Mouse (Mus musculus) kidney, adult 2 months (tissue): ENCODE results near the gene Rnft2.

ENCODE experiments used
- CTCF ChIP-seq: fragments of 200-500 bp; conservative IDR thresholded peaks from 2 replicates; pipeline ENCODE4 v1.5.1; 2011; ENCODE audit warnings: low read depth, mild to moderate bottlenecking, control low read depth, low read length, moderate library complexity, mixed read lengths; ENCODE audit not compliant: insufficient read depth, insufficient read length
- POLR2A ChIP-seq: fragments of 200-500 bp; IDR thresholded peaks from one replicate; pipeline ENCODE4 v1.6.1; 2011; ENCODE audit warnings: low read depth, low read length, control low read depth

DNA sequence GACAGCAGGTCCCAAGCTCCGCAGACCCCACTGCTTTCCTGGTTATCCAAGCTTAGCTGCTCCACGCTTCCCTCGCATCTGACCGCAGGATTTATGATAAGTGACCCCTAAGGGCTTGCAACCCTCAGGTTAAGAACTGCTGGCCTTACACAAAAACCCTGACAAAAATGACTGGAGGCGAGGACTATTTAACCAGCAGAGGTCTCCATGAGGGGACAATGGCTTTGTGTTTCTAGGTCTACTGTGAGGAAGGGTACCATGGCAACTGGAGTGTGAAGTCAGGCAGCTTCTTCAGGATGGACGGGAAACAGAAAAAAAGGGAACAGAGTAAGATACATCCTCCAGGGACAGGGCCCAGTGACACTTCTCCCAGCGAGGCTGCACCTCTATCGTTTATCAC, 39.1 kb downstream of the Rnft2 start:
- no peak for TF ChIP-seq CTCF
- TF ChIP-seq POLR2A, result no peak
